Mouse (Mus musculus): Measurements from ENCODE around the gene Ccdc175. TPM values are rescaled to one million over a fixed set of nuclear protein-coding genes. Genes with fewer than 3 reads are reported as not detected.

The Ccdc175 gene
- not detected in 2 replicates for polyA plus RNA-seq (2014; fragmentation: Nextera tagmentation; extraction: Ambion mirVana)

GRCm38 (mm10) chr12:72184929-72185328, at the start of gene Ccdc175:
Ccdc175 (minus strand) TSS chr12:72185029.
- Histone ChIP-seq H3K9me3 (ENCODE audit: control insufficient read depth, low read length) (no peaks in the 10 kb centered on the region), H3K4me1 (replicated peaks; ENCODE audit: control insufficient read depth, insufficient read depth, low read length) (no peaks in the 10 kb centered on the region), H3K27me3 (replicated peaks; ENCODE audit: control insufficient read depth, insufficient read depth, low read length) (no peaks in the 10 kb centered on the region), H3K9ac (ENCODE audit: low read depth, low read length) (no peak within 1 kb of the TSS), H3K27ac (ENCODE audit: low read depth, low read length) (no peak within 1 kb of the TSS), H3K4me2 (no peak within 1 kb of the TSS), H3K36me3 (ENCODE audit: control insufficient read depth, insufficient read depth, low read length) (no peaks in the 10 kb centered on the region), H3K4me3 (ENCODE audit: low read depth, low read length) (no peak within 1 kb of the TSS)
- no peak for DNase-seq (ENCODE audit: low spot score)
- no peak for ATAC-seq (replicated peaks; ENCODE audit: low FRiP score)
- 66% methylated on average over 12 of the region's 12 CpGs for WGBS

- H3K4me2 ChIP-seq = no peak overlapping the region
- 87% methylated on average over 3 of the region's 3 CpGs for WGBS
- peaks cover 28% of the 10 kb centered on the region for H3K27me3 ChIP-seq (replicated peaks; ENCODE audit: control insufficient read depth, insufficient read depth, low read length)
- no peaks in the 10 kb centered on the region for H3K9me3 ChIP-seq (ENCODE audit: control insufficient read depth, low read length)
- no peak overlapping the region for H3K9ac ChIP-seq (ENCODE audit: low read depth, low read length)
- no peak for DNase-seq (ENCODE audit: low spot score)
- H3K27ac ChIP-seq (ENCODE audit: low read depth, low read length) = no peak overlapping the region
- no peak for ATAC-seq (replicated peaks; ENCODE audit: low FRiP score)
- no peaks in the 10 kb centered on the region for H3K36me3 ChIP-seq (ENCODE audit: control insufficient read depth, insufficient read depth, low read length)
- no peak overlapping the region for H3K4me3 ChIP-seq (ENCODE audit: low read depth, low read length)
- no peaks in the 10 kb centered on the region for H3K4me1 ChIP-seq (replicated peaks; ENCODE audit: control insufficient read depth, insufficient read depth, low read length)
These were observed 49.3 kb upstream of the Ccdc175 start for GRCm38 (mm10) chr12:72234151-72234550.

- Histone ChIP-seq H3K4me1 (replicated peaks; ENCODE audit: control insufficient read depth, insufficient read depth, low read length) (no peaks in the 10 kb centered on the region), H3K27me3 (replicated peaks; ENCODE audit: control insufficient read depth, insufficient read depth, low read length) (peaks cover 28% of the 10 kb centered on the region), H3K9ac (ENCODE audit: low read depth, low read length) (no peak overlapping the region), H3K27ac (ENCODE audit: low read depth, low read length) (no peak overlapping the region), H3K4me2 (no peak overlapping the region), H3K4me3 (ENCODE audit: low read depth, low read length) (no peak overlapping the region), H3K36me3 (ENCODE audit: control insufficient read depth, insufficient read depth, low read length) (no peaks in the 10 kb centered on the region), H3K9me3 (ENCODE audit: control insufficient read depth, low read length) (no peaks in the 10 kb centered on the region)
- no peak for DNase-seq (ENCODE audit: low spot score)
- WGBS = 86% methylated on average over 19 of the region's 19 CpGs
- ATAC-seq (replicated peaks; ENCODE audit: low FRiP score) = no peak
These were observed 48.3 kb upstream of the Ccdc175 start for GRCm38 (mm10) chr12:72232826-72233790.

GRCm38 (mm10) chr12:72232176-72232575, 47.3 kb upstream of the Ccdc175 start:
- Histone ChIP-seq H3K27ac (ENCODE audit: low read depth, low read length) (no peak overlapping the region), H3K36me3 (ENCODE audit: control insufficient read depth, insufficient read depth, low read length) (no peaks in the 10 kb centered on the region), H3K27me3 (replicated peaks; ENCODE audit: control insufficient read depth, insufficient read depth, low read length) (peaks cover 19% of the 10 kb centered on the region), H3K4me1 (replicated peaks; ENCODE audit: control insufficient read depth, insufficient read depth, low read length) (no peaks in the 10 kb centered on the region), H3K4me3 (ENCODE audit: low read depth, low read length) (no peak overlapping the region), H3K9ac (ENCODE audit: low read depth, low read length) (no peak overlapping the region), H3K4me2 (no peak overlapping the region), H3K9me3 (ENCODE audit: control insufficient read depth, low read length) (no peaks in the 10 kb centered on the region)
- ATAC-seq (replicated peaks; ENCODE audit: low FRiP score) (no peak), DNase-seq (ENCODE audit: low spot score) (no peak)
- 78% methylated on average over 3 of the region's 3 CpGs for WGBS

- 73% methylated on average over 8 of the region's 8 CpGs for WGBS
- H3K4me2 ChIP-seq = no peak overlapping the region
- no peaks in the 10 kb centered on the region for H3K27me3 ChIP-seq (replicated peaks; ENCODE audit: control insufficient read depth, insufficient read depth, low read length)
- no peak overlapping the region for H3K27ac ChIP-seq (ENCODE audit: low read depth, low read length)
- no peaks in the 10 kb centered on the region for H3K36me3 ChIP-seq (ENCODE audit: control insufficient read depth, insufficient read depth, low read length)
- H3K9me3 ChIP-seq (ENCODE audit: control insufficient read depth, low read length) = no peaks in the 10 kb centered on the region
- DNase-seq (ENCODE audit: low spot score) = no peak
- no peak for ATAC-seq (replicated peaks; ENCODE audit: low FRiP score)
- no peak overlapping the region for H3K9ac ChIP-seq (ENCODE audit: low read depth, low read length)
- no peak overlapping the region for H3K4me3 ChIP-seq (ENCODE audit: low read depth, low read length)
- H3K4me1 ChIP-seq (replicated peaks; ENCODE audit: control insufficient read depth, insufficient read depth, low read length) = no peaks in the 10 kb centered on the region
These were observed 44.8 kb upstream of the Ccdc175 start for GRCm38 (mm10) chr12:72229451-72230196.

- DNase-seq (ENCODE audit: low spot score) = no peak
- H3K9me3 ChIP-seq (ENCODE audit: control insufficient read depth, low read length) = no peaks in the 10 kb centered on the region
- no peak overlapping the region for H3K27ac ChIP-seq (ENCODE audit: low read depth, low read length)
- H3K36me3 ChIP-seq (ENCODE audit: control insufficient read depth, insufficient read depth, low read length) = no peaks in the 10 kb centered on the region
- no peak overlapping the region for H3K4me2 ChIP-seq
- no peak overlapping the region for H3K9ac ChIP-seq (ENCODE audit: low read depth, low read length)
- no peak for ATAC-seq (replicated peaks; ENCODE audit: low FRiP score)
- no peak overlapping the region for H3K4me3 ChIP-seq (ENCODE audit: low read depth, low read length)
- H3K27me3 ChIP-seq (replicated peaks; ENCODE audit: control insufficient read depth, insufficient read depth, low read length) = no peaks in the 10 kb centered on the region
- WGBS = 85% methylated on average over 6 of the region's 6 CpGs
- no peaks in the 10 kb centered on the region for H3K4me1 ChIP-seq (replicated peaks; ENCODE audit: control insufficient read depth, insufficient read depth, low read length)
These were observed 42.9 kb upstream of the Ccdc175 start for GRCm38 (mm10) chr12:72227731-72228130.

GRCm38 (mm10) chr12:72225371-72225770, 40.5 kb upstream of the Ccdc175 start:
- 91% methylated on average over 3 of the region's 3 CpGs for WGBS
- Histone ChIP-seq H3K27me3 (replicated peaks; ENCODE audit: control insufficient read depth, insufficient read depth, low read length) (no peaks in the 10 kb centered on the region), H3K9ac (ENCODE audit: low read depth, low read length) (no peak overlapping the region), H3K4me3 (ENCODE audit: low read depth, low read length) (no peak overlapping the region), H3K4me2 (no peak overlapping the region), H3K4me1 (replicated peaks; ENCODE audit: control insufficient read depth, insufficient read depth, low read length) (no peaks in the 10 kb centered on the region), H3K27ac (ENCODE audit: low read depth, low read length) (no peak overlapping the region), H3K9me3 (ENCODE audit: control insufficient read depth, low read length) (no peaks in the 10 kb centered on the region), H3K36me3 (ENCODE audit: control insufficient read depth, insufficient read depth, low read length) (no peaks in the 10 kb centered on the region)
- ATAC-seq (replicated peaks; ENCODE audit: low FRiP score) = no peak
- DNase-seq (ENCODE audit: low spot score) = no peak

- no peak for ATAC-seq (replicated peaks; ENCODE audit: low FRiP score)
- WGBS = 86% methylated on average over 16 of the region's 16 CpGs
These were observed 38.8 kb upstream of the Ccdc175 start for GRCm38 (mm10) chr12:72223557-72224102.

More at GRCm38 (mm10) chr12:72223557-72224102, 38.8 kb upstream of the Ccdc175 start:
- no peak overlapping the region for H3K27ac ChIP-seq (ENCODE audit: low read depth, low read length)
- no peak overlapping the region for H3K9ac ChIP-seq (ENCODE audit: low read depth, low read length)
- H3K27me3 ChIP-seq (replicated peaks; ENCODE audit: control insufficient read depth, insufficient read depth, low read length) = no peaks in the 10 kb centered on the region
- DNase-seq (ENCODE audit: low spot score) = no peak
- H3K36me3 ChIP-seq (ENCODE audit: control insufficient read depth, insufficient read depth, low read length) = no peaks in the 10 kb centered on the region
- no peaks in the 10 kb centered on the region for H3K9me3 ChIP-seq (ENCODE audit: control insufficient read depth, low read length)
- H3K4me3 ChIP-seq (ENCODE audit: low read depth, low read length) = no peak overlapping the region
- H3K4me1 ChIP-seq (replicated peaks; ENCODE audit: control insufficient read depth, insufficient read depth, low read length) = no peaks in the 10 kb centered on the region
- H3K4me2 ChIP-seq = no peak overlapping the region

Measured in liver, embryonic 11.5 days (tissue).